Mouse (Mus musculus): ENCODE measurements around the gene Zfand2b. TPM values are rescaled to one million over a fixed set of nuclear protein-coding genes. Genes with fewer than 3 reads are reported as not detected.

Gene Zfand2b
- total and polyA plus RNA-seq, 3 experiments = 15.7 to 40.7 (median 19.5) TPM

DNA sequence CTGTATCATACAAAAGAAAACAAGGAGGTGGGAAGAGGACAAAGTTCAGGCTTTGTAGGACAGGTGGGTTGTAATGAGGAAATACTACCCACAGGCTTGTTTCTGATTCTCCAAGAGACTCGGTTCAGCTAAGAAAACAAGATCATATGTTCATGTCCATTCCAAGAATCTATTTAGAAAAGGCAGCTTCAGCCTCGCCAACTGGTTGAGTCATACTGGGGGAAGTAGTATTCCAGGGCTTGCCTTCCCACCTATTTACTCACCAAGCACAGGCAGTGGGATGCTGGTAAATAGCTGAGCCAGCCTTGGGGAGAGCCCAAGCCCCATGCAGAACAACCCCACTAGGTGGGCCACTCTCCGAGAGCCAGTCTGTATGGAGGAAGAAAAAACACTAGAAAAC lies 39.8 kb upstream of the Zfand2b start:
- Histone ChIP-seq H3K79me2 (replicated peaks; ENCODE audit: control insufficient read depth, extremely low read depth, insufficient read depth, poor library complexity, severe bottlenecking) (no peaks in the 10 kb centered on the region), H3K4me1 (ENCODE audit: control insufficient read depth in 1 of 2, insufficient read depth in 2 of 2) (peaks cover 9 to 14% of the 10 kb centered on the region in 2 experiments), H3K27ac (ENCODE audit: insufficient read depth, low read depth) (no peak overlapping the region), H3K27me3 (replicated peaks) (no peaks in the 10 kb centered on the region), H3K4me3 (replicated peaks in 1 of 3; ENCODE audit: low read depth in 2 of 3, low read length in 2 of 3, poor library complexity in 1 of 3) (no peak overlapping the region), H3K9me3 (replicated peaks; ENCODE audit: low read length) (no peaks in the 10 kb centered on the region), H3K9ac (ENCODE audit: insufficient read depth, low read depth) (no peak overlapping the region), H3K4me2 (ENCODE audit: insufficient read depth, low read depth, poor library complexity, severe bottlenecking) (no peak overlapping the region), H3K36me3 (replicated peaks in 1 of 2; ENCODE audit: control insufficient read depth in 1 of 2, insufficient read depth in 1 of 2, low read length in 1 of 2) (no peaks in the 10 kb centered on the region)
- dilution Hi-C loops (cut with MboI; ENCODE audit: extremely low pct_ligation_motif_present, extremely low pct_unique_long_range_greater_than_20kb, low sequenced_read_pairs) (no loop called here), in situ Hi-C loops (cut with MboI; ENCODE audit: low pct_ligation_motif_present, low pct_unique_long_range_greater_than_20kb, low sequenced_read_pairs) (no loop called here)
- no peak for TF ChIP-seq JUND (conservative IDR thresholded peaks at IDR 0.05; ENCODE audit: low read depth, low read length)
- TF ChIP-seq IRF4 (IDR thresholded peaks at IDR 0.05; ENCODE audit: low read depth, low read length) = no peak
- TF ChIP-seq NELFE (IDR thresholded peaks at IDR 0.05; ENCODE audit: low read depth, low read length) = no peak
- TF ChIP-seq MAFK (IDR thresholded peaks at IDR 0.05; ENCODE audit: insufficient replicate concordance, low read length) = no peak
- TF ChIP-seq MEF2A (IDR thresholded peaks at IDR 0.05; ENCODE audit: borderline replicate concordance, low read depth, low read length) = no peak
- TF ChIP-seq ZNF384 (IDR thresholded peaks at IDR 0.05; ENCODE audit: low read depth, low read length) = no peak
- no peak for TF ChIP-seq MXI1 (IDR thresholded peaks at IDR 0.05; ENCODE audit: low read depth, low read length)
- TF ChIP-seq MAZ (IDR thresholded peaks at IDR 0.05; ENCODE audit: low read depth, low read length) = no peak
- no peak for TF ChIP-seq MYC (IDR thresholded peaks at IDR 0.05; ENCODE audit: low read depth, low read length)
- no peak for TF ChIP-seq CTCF (conservative IDR thresholded peaks at IDR 0.05 in 1 of 2, IDR thresholded peaks at IDR 0.05 in 1 of 2; ENCODE audit: low read depth in 2 of 2, low read length in 2 of 2)
- TF ChIP-seq MAX (IDR thresholded peaks at IDR 0.05; ENCODE audit: low read length) = no peak
- no peak for DNase-seq (ENCODE audit: extremely low read depth)

DNA sequence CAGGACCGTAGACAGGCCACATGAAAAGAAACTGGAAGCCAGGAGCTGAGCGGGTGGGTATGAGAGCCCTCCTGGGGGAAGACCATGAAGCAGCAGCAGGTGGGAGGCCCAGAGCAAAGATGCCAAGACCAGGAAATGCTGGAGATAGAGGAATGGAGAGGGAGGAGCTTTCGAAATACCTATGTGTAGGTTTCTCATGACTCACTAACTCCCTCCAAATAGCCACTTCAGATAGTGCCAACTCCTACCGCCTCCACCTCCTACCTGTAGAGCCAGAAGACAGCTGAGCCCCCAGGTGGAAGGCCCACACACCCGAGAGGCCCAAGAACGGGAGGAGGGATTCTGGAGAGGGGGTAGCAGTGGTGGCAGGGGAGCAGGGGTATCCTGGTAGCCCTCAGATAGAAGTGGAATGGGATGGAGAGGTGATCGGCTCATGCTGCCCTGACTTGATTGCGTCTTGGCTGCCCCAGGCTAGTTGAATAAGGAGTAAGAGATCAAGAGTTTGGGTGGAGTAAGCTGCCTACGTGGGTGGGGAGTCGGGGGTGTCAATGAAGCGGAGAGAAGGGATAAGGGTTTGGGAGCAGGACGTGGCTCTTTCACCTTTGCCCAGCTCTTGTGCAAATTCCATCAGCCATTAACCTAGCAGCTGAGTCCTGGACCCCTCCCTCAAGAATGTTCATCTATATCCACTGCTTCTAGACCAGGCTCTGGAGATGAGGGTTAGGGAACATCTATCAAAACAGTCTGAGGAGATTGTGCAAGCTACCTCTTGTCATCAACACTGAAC lies 34.8 kb upstream of the Zfand2b start, which contains the start of gene Slc23a3:
TSS of gene Slc23a3 (minus strand) at position 470 of the 787 bp plus-strand sequence.
- DNase-seq (ENCODE audit: extremely low read depth) = no peak
- H3K79me2 ChIP-seq (replicated peaks; ENCODE audit: control insufficient read depth, extremely low read depth, insufficient read depth, poor library complexity, severe bottlenecking) = no peaks in the 10 kb centered on the region
- dilution Hi-C loops (cut with MboI; ENCODE audit: extremely low pct_ligation_motif_present, extremely low pct_unique_long_range_greater_than_20kb, low sequenced_read_pairs) = no loop called here
- in situ Hi-C loops (cut with MboI; ENCODE audit: low pct_ligation_motif_present, low pct_unique_long_range_greater_than_20kb, low sequenced_read_pairs) = no loop called here
- no peak within 1 kb of the TSS for H3K4me3 ChIP-seq (replicated peaks in 1 of 3; ENCODE audit: low read depth in 2 of 3, low read length in 2 of 3, poor library complexity in 1 of 3)
- no peak within 1 kb of the TSS for H3K4me2 ChIP-seq (ENCODE audit: insufficient read depth, low read depth, poor library complexity, severe bottlenecking)
- TF ChIP-seq USF2 (conservative IDR thresholded peaks at IDR 0.05; ENCODE audit: low read depth, low read length) = no peak
- no peak for TF ChIP-seq SIN3A (IDR thresholded peaks at IDR 0.05; ENCODE audit: low read length)
- TF ChIP-seq JUN (IDR thresholded peaks at IDR 0.05; ENCODE audit: insufficient read depth, low read depth, low read length) = no peak
- no peak for TF ChIP-seq BHLHE40 (IDR thresholded peaks at IDR 0.05; ENCODE audit: low read depth, low read length)
- TF ChIP-seq ZC3H11A (IDR thresholded peaks at IDR 0.05; ENCODE audit: low read depth, low read length) = no peak
- TF ChIP-seq MAX (IDR thresholded peaks at IDR 0.05; ENCODE audit: low read length) = no peak
- TF ChIP-seq RCOR1 (conservative IDR thresholded peaks at IDR 0.05; ENCODE audit: low read depth, low read length) = no peak
- TF ChIP-seq HCFC1 (IDR thresholded peaks at IDR 0.05; ENCODE audit: low read depth, low read length) = no peak
- no peak for TF ChIP-seq ELF1 (IDR thresholded peaks at IDR 0.05; ENCODE audit: low read depth, low read length)
- TF ChIP-seq CHD2 (IDR thresholded peaks at IDR 0.05; ENCODE audit: low read length) = no peak
- TF ChIP-seq IRF4 (IDR thresholded peaks at IDR 0.05; ENCODE audit: low read depth, low read length) = no peak
- TF ChIP-seq GABPA (IDR thresholded peaks at IDR 0.05; ENCODE audit: insufficient replicate concordance, low read depth, low read length) = no peak
- no peak for TF ChIP-seq MEF2A (IDR thresholded peaks at IDR 0.05; ENCODE audit: borderline replicate concordance, low read depth, low read length)
- no peak for TF ChIP-seq NELFE (IDR thresholded peaks at IDR 0.05; ENCODE audit: low read depth, low read length)
- no peak for TF ChIP-seq NRF1 (IDR thresholded peaks at IDR 0.05; ENCODE audit: low read depth, low read length)
- TF ChIP-seq POLR2A (IDR thresholded peaks at IDR 0.05; ENCODE audit: low read depth, low read length) = no peak
- TF ChIP-seq MXI1 (IDR thresholded peaks at IDR 0.05; ENCODE audit: low read depth, low read length) = no peak
- no peaks in the 10 kb centered on the region for H3K9me3 ChIP-seq (replicated peaks; ENCODE audit: low read length)
- H3K36me3 ChIP-seq (replicated peaks in 1 of 2; ENCODE audit: control insufficient read depth in 1 of 2, insufficient read depth in 1 of 2, low read length in 1 of 2) = peaks cover 23 to 34% of the 10 kb centered on the region in 2 experiments
- H3K27ac ChIP-seq (ENCODE audit: insufficient read depth, low read depth) = no peak within 1 kb of the TSS
- no peak within 1 kb of the TSS for H3K9ac ChIP-seq (ENCODE audit: insufficient read depth, low read depth)
- H3K4me1 ChIP-seq (ENCODE audit: control insufficient read depth in 1 of 2, insufficient read depth in 2 of 2) = no peaks in the 10 kb centered on the region
- H3K27me3 ChIP-seq (replicated peaks) = no peaks in the 10 kb centered on the region
